Mouse (Mus musculus) erythroblast, embryonic 14.5 days (primary cell): Measurements from ENCODE around the gene Trpm4.

ENCODE experiments used
- GATA1 ChIP-seq: IDR thresholded peaks from 2 replicates; pipeline ENCODE4 v1.6.1; 2012; ENCODE audit warnings: low read length, inconsistent platforms, mixed read lengths
- TAL1 ChIP-seq: IDR thresholded peaks from 3 replicates; pipeline ENCODE4 v1.6.1; 2012; ENCODE audit warnings: low read length, inconsistent platforms, mixed read lengths

DNA sequence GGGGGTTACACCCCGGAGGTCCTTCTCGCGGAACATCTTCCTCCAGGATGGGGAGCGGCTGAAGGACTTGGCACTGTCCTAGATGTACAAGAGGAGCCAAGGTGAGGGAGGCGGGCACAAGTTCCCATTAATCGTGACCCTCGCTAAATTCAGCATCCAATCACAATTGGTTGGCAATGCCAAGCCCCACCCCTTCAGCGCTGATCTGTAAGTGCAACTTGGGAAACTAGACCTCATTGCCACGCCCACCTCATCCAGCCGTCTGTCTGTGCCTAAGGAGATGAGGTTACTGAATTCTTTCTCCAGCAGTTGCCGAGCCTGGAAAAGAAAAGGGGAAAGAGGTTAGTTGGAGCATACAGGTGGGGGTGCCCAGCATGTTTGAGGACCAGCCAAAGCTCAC, 7.1 kb upstream of the Trpm4 start:
- no peak for TF ChIP-seq TAL1
- TF ChIP-seq GATA1 = no peak
